Mouse (Mus musculus): ENCODE data around the gene Epb41. TPM values are rescaled to one million over a fixed set of nuclear protein-coding genes. Genes with fewer than 3 reads are reported as not detected.

Epb41 gene
- polyA plus RNA-seq, 1 experiment = 22.7 TPM

DNA sequence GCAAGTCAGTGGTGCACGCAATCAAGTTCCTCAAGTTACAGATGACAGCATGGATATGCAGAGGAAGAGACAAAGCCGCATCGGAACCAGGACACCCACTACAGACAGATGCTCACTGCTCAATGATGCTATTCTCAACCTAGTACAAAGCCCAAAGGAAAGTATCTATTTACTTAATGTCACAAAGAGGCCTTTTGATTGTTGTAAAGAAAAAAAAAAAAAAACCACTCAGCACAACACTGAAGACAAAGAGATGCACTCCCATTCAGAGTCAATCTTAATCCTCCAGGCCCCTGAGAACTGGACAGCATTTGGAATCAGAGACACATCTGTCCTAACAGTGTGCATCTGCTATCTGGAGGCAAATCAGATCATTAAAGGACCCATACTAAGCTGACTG is 63.5 kb downstream of the Epb41 start:
- DNase-seq (ENCODE audit: low read depth) = no peak

GRCm38 (mm10) chr4:132010416-132010815 is 64.7 kb downstream of the Epb41 start:
- DNase-seq (ENCODE audit: low read depth) = no peak

DNA sequence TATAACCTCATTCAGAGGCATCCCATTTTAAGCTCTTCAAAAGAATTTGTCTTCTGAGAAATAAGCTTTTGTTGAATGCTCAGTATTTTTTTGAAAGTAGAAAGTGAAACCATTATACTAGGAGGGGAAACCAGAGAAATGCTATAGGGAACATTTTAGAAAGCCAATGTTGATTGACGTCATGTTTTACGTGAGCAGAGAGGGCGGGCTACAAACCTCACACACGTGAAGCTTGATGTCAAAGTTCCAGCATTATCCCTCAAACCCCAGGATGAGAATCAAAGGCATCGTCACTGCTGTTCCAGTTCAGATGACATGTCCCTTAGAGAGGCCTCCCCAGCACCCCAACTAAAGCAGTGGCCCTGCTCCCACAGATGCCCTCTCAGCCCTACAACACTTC is 66.9 kb downstream of the Epb41 start:
- DNase-seq (ENCODE audit: low read depth) = no peak

DNA sequence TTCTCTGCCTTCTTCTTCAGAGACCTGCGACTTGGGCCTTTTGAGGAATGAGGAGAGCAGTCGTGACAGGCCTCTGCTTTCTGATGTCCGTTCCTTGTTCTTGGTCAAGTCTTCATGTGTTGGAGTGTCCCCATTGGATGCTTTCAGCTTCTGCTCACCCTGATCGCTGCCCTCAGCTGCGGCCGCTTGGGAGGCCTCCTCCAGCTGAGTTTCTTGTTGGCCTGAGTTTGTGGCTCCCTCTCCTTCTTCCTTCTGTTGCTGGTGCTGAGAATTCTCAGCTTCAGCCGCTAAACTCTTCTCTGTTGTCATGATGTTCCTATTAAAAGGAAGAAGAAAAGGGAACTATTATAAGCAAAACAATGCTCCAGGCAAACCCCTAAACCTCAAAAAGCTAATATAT is 68.0 kb downstream of the Epb41 start:
- no peak for DNase-seq (ENCODE audit: low read depth)

DNA sequence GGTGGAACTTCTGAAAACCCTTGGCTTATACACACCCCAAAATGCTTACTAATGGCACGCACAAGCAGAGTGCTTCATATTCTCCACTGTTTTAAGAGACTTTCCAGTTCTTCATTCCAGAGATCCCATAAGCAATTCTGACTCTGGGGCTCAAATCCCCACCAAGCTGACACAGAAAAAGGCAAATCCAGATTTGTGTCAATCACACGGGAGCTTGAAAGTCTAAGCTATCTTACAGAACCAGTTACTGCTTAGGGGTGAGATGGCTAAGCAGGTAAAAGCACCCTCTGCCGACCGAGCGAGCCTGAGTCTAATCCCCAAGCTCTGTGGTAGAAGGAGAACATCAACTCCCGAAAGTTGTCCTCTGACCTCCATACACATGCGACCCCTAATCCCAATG is 76.5 kb downstream of the Epb41 start:
- no peak for DNase-seq (ENCODE audit: low read depth)

- no peak for DNase-seq (ENCODE audit: low read depth)
Observed at GRCm38 (mm10) chr4:131997476-131997875, 77.6 kb downstream of the Epb41 start.

- no peak for DNase-seq (ENCODE audit: low read depth)
Observed at GRCm38 (mm10) chr4:131996985-131997384, 78.1 kb downstream of the Epb41 start.

GRCm38 (mm10) chr4:131993792-131994191 is 81.3 kb downstream of the Epb41 start:
- no peak for DNase-seq (ENCODE audit: low read depth)

- no peak for DNase-seq (ENCODE audit: low read depth)
Observed at GRCm38 (mm10) chr4:131982881-131983538, 92.1 kb downstream of the Epb41 start.

- DNase-seq (ENCODE audit: low read depth) = no peak
Observed at GRCm38 (mm10) chr4:131981755-131982154, 93.4 kb downstream of the Epb41 start.

- DNase-seq (ENCODE audit: low read depth) = no peak
Observed at GRCm38 (mm10) chr4:131977201-131977600, 97.9 kb downstream of the Epb41 start.

DNA sequence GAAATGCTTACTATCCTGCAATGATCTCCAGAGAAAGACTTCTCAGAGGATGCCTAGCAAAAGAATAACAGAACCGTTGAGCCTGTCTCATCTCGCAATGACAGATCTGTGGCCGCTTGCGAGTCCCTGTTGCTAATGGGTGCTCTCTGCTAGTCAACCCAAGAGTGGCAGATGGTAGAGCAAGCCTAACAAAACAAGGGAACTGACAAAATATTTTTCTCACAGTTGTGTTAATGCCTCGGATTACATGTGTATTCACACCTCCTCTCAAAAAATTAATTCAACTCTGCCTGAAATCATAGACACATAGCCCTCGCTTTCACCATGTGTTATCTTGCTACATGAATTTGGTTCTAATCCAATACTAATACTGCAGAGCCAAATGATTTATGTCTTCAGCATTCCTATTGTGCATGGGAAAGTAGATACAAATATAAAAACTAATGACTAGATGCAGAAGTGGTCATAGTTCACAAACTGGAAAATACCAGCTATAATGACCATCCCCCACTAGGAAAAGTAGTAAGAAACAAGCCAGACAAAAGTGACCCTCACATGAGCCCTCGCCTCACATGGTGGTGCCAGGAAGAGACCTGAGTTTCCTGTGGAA is 104.8 kb downstream of the Epb41 start:
- DNase-seq (ENCODE audit: low read depth) = no peak

- DNase-seq (ENCODE audit: low read depth) = no peak
Observed at GRCm38 (mm10) chr4:131968873-131969272, 106.2 kb downstream of the Epb41 start.

- no peak for DNase-seq (ENCODE audit: low read depth)
Observed at GRCm38 (mm10) chr4:131957161-131957560, 118.0 kb downstream of the Epb41 start.

DNA sequence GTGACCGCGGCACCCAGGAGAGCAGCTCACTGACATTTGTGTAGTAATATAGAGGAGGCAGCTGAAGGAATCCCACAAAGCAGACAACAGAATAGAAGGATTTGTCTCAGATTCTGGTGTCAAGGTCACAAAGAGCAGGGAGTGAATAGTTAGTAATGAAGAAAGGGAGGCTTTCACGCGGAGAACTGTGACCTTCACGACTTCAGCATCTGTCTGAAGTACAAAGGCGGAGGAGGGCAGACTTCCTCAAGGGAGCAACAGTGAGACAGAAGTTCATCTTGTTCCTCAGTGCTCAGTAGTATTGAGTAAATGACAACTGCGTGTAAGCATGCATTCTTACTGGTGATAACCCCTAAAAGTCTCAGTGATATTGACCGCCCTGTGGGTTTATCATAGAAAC is 124.5 kb downstream of the Epb41 start:
- DNase-seq (ENCODE audit: low read depth) = no peak

- DNase-seq (ENCODE audit: low read depth) = no peak
Observed at GRCm38 (mm10) chr4:131949903-131950302, 125.2 kb downstream of the Epb41 start.

GRCm38 (mm10) chr4:131947848-131948247 is 127.3 kb downstream of the Epb41 start:
- DNase-seq (ENCODE audit: low read depth) = no peak

DNA sequence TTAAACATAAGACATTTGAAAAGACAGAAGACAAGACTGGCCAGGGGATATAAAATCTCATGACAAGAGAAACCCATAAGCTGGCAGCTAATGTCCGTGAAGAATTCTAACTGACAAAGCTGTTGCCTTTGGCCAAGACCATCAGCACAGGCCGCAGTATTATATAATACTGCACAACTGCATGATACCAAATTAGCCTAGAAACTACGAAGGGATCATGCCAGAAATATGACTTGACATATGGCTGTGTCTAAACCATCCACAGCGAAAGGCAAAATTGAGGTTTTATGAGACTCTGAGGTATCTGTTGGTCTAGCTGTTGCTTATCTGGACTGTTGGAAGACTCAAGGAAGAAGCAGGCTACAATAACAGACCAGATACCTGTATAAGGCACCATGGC is 134.3 kb downstream of the Epb41 start:
- DNase-seq (ENCODE audit: low read depth) = no peak

DNA sequence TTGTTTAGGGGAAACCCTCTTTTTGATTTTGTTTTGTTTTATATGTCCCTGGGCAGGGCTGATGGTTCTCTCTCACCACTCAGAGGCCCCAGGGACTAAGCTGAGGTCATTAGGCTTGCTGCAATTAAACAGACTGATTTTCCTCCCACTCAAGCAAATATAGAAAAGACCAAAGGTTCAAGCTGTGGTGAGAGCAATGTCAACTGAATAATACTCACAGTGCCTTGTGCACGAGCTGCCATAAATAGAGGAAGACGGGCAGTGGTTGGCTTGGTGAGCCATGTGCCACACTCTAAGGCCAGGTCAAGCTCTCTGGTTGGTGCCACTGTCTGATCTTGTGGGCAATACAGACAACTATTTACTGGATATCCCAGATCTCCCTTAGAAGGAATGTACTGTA is 135.7 kb downstream of the Epb41 start:
- DNase-seq (ENCODE audit: low read depth) = no peak

GRCm38 (mm10) chr4:131929146-131929545 is 146.0 kb downstream of the Epb41 start:
- DNase-seq (ENCODE audit: low read depth) = no peak

- no peak for DNase-seq (ENCODE audit: low read depth)
Observed at GRCm38 (mm10) chr4:131924096-131924810, 150.9 kb downstream of the Epb41 start.

- DNase-seq (ENCODE audit: low read depth) = no peak
Observed at GRCm38 (mm10) chr4:131922404-131922803, 152.7 kb downstream of the Epb41 start.
